Mouse (Mus musculus): ENCODE results near the gene Srcin1.

DNA sequence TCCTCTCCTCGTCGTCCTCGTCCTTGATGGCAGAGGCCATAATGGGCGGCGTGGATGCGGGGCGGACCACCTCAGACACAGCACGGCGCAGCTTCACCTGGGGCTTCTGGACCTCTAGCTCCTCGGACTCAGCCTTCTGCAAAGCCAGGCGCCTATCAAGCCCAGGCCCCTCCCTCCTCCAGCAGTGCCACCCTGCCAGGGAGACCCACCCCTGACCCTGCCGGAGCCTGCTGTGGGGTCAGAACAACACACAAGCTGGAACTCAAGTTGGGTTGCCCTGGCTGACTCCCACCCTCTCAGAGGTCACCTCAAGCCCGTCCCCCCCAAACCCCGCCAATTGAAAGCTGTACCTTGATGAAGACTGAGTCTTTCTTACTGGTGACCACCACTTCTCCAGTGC, 52.9 kb downstream of the Srcin1 start:
- TF ChIP-seq TAL1 (IDR thresholded peaks at IDR 0.05; ENCODE audit: low read length), result no peak
- no peak for TF ChIP-seq GATA1 (IDR thresholded peaks at IDR 0.05; ENCODE audit: low read length)

Measured in erythroblast, embryonic 14.5 days (primary cell).